Mouse (Mus musculus): Measurements from ENCODE around the gene Olfr126.

Olfr126 gene

GRCm38 (mm10) chr17:37847183-37847582 is at the start of gene Olfr126:
Gene Olfr126, plus strand, starts transcription at chr17:37847483.
- no peak for DNase-seq (ENCODE audit: low read depth, low spot score)

- DNase-seq (ENCODE audit: low read depth, low spot score) = no peak
Observed at GRCm38 (mm10) chr17:37799588-37799987, 47.7 kb upstream of the Olfr126 start, which contains the start of gene Olfr124. Gene Olfr124, plus strand, starts transcription at chr17:37799888.

- DNase-seq (ENCODE audit: low read depth, low spot score) = no peak
Observed at GRCm38 (mm10) chr17:37832649-37833048, 14.6 kb upstream of the Olfr126 start, which contains the start of gene Olfr125. Gene Olfr125, plus strand, starts transcription at chr17:37832949.

- no peak for DNase-seq (ENCODE audit: low read depth, low spot score)
Observed at GRCm38 (mm10) chr17:37863901-37864300, 16.6 kb downstream of the Olfr126 start.

- no peak for DNase-seq (ENCODE audit: low read depth, low spot score)
Observed at GRCm38 (mm10) chr17:37869676-37870205, 22.5 kb downstream of the Olfr126 start.

- DNase-seq (ENCODE audit: low read depth, low spot score) = no peak
Observed at GRCm38 (mm10) chr17:37873830-37874229, 26.5 kb downstream of the Olfr126 start.

GRCm38 (mm10) chr17:37900137-37900536 is 52.9 kb downstream of the Olfr126 start, which contains the start of gene Olfr127:
Gene Olfr127, plus strand, starts transcription at chr17:37900437.
- DNase-seq (ENCODE audit: low read depth, low spot score) = no peak
